Mouse (Mus musculus) mouse embryonic stem cell (cell line): Measurements from ENCODE around the gene Clcn6.

Experiments used
- in situ Hi-C, 2 experiments: fragments of 300-500 bp; cut with MboI; formaldehyde crosslinking; loops; 1 replicate in 1 of 2; 3 replicates in 1 of 2; pipeline ENCODE4 v1.14.3; 2019 to 2020; ENCODE audit warnings: low sequenced_read_pairs in 2 of 2, low pct_unique_long_range_greater_than_20kb in 1 of 2, mixed read lengths in 1 of 2; ENCODE audit not compliant: unreplicated experiment in 1 of 2

The Clcn6 gene

GRCm38 (mm10) chr4:148046450-148047031 is 7.9 kb upstream of the Clcn6 start:
- in situ Hi-C loops = loop anchor here in 1 of 2 experiments (25.0 kb wide), 1 partner anchor 541 kb away; the partner anchor contains the start of gene Srm

GRCm38 (mm10) chr4:148044113-148044512 is 5.5 kb upstream of the Clcn6 start:
- in situ Hi-C loops = loop anchor here in 1 of 2 experiments (25.0 kb wide), 1 partner anchor 543 kb away; the partner anchor contains the start of gene Srm

- in situ Hi-C loops = loop anchor here in 1 of 2 experiments (25.0 kb wide), 1 partner anchor 544 kb away; the partner anchor contains the start of gene Srm
Measured at GRCm38 (mm10) chr4:148043327-148043726, 4.7 kb upstream of the Clcn6 start.

- in situ Hi-C loops = loop anchor here in 1 of 2 experiments (25.0 kb wide), 1 partner anchor 546 kb away; the partner anchor contains the start of gene Srm
Measured at GRCm38 (mm10) chr4:148041611-148042191, 3.1 kb upstream of the Clcn6 start.

- in situ Hi-C loops = loop anchor here in 1 of 2 experiments (25.0 kb wide), 1 partner anchor 546 kb away; the partner anchor contains the start of gene Srm
Measured at GRCm38 (mm10) chr4:148040933-148041610, 2.5 kb upstream of the Clcn6 start.

- in situ Hi-C loops = loop anchor here in 1 of 2 experiments (25.0 kb wide), 1 partner anchor 547 kb away; the partner anchor contains the start of gene Srm
Measured at GRCm38 (mm10) chr4:148040029-148040830, 1.6 kb upstream of the Clcn6 start.

- in situ Hi-C loops = loop anchor here in 1 of 2 experiments (25.0 kb wide), 1 partner anchor 548 kb away; the partner anchor contains the start of gene Srm
Measured at GRCm38 (mm10) chr4:148039254-148040028, 820 bp upstream of the Clcn6 start.

- in situ Hi-C loops = loop anchor here in 1 of 2 experiments (25.0 kb wide), 1 partner anchor 549 kb away; the partner anchor contains the start of gene Srm
Measured at GRCm38 (mm10) chr4:148038079-148038599, 482 bp downstream of the Clcn6 start.

- in situ Hi-C loops = loop anchor here in 1 of 2 experiments (25.0 kb wide), 1 partner anchor 552 kb away; the partner anchor contains the start of gene Srm
Measured at GRCm38 (mm10) chr4:148035440-148035839, 3.2 kb downstream of the Clcn6 start.

- in situ Hi-C loops = loop anchor here in 1 of 2 experiments (25.0 kb wide), 1 partner anchor 553 kb away; the partner anchor contains the start of gene Srm
Measured at GRCm38 (mm10) chr4:148033858-148034410, 4.7 kb downstream of the Clcn6 start.

- in situ Hi-C loops = loop anchor here in 1 of 2 experiments (25.0 kb wide), 1 partner anchor 557 kb away; the partner anchor contains the start of gene Srm
Measured at GRCm38 (mm10) chr4:148030506-148030905, 8.1 kb downstream of the Clcn6 start.

- in situ Hi-C loops = loop anchor here in 1 of 2 experiments (25.0 kb wide), 1 partner anchor 558 kb away; the partner anchor contains the start of gene Srm
Measured at GRCm38 (mm10) chr4:148029297-148029696, 9.3 kb downstream of the Clcn6 start.

GRCm38 (mm10) chr4:148024003-148024402 is 14.6 kb downstream of the Clcn6 start:
- in situ Hi-C loops = no loop called here

GRCm38 (mm10) chr4:148018410-148018809 is 20.2 kb downstream of the Clcn6 start:
- in situ Hi-C loops = no loop called here

- in situ Hi-C loops = no loop called here
Measured at GRCm38 (mm10) chr4:148016981-148017380, 21.6 kb downstream of the Clcn6 start.

- in situ Hi-C loops = no loop called here
Measured at GRCm38 (mm10) chr4:148015418-148015817, 23.2 kb downstream of the Clcn6 start.

GRCm38 (mm10) chr4:148012216-148012615 is 26.4 kb downstream of the Clcn6 start:
- in situ Hi-C loops = loop anchor here in 1 of 2 experiments (5.0 kb wide), 1 partner anchor 50 kb away; no protein-coding TSS in a partner anchor
